Mouse (Mus musculus): ENCODE measurements around the gene Ech1.

- TF ChIP-seq CTCF (IDR thresholded peaks at IDR 0.05; ENCODE audit: low read depth, low read length) (no peak), POLR2A (IDR thresholded peaks at IDR 0.05; ENCODE audit: borderline replicate concordance, low read depth, low read length) (no peak)
Measured at GRCm38 (mm10) chr7:28880554-28880953, 55.5 kb downstream of the Ech1 start.
